ENCODE assay signal across 9 mouse cellular contexts in genomic region chr10:38965075-38965781, GRCm38 (mm10). TPM values are rescaled to one million over a fixed set of nuclear protein-coding genes. Genes with fewer than 3 reads are reported as not detected.
DNase-seq lines count a peak whose midpoint lies in the region; ATAC-seq and TF ChIP-seq lines count a peak whose summit lies in the region.
"Had no signal": no experiment of that assay in that cellular context is flagged by ENCODE, and none has a peak within 500 bp of the region (broad histone marks: within the 10 kb centered on the region; RNA-seq: fewer than 3 reads in every experiment).

Gene Lama4, plus strand, starts transcription at chr10:38965515.

- TF ChIP-seq CTCF in heart, postnatal 0 days (IDR thresholded peaks at IDR 0.05; ENCODE audit: low read depth), result no peak

- H3K27ac ChIP-seq in forebrain, embryonic 15.5 days (replicated peaks), result 0 out of 2 replicates have a peak within 1 kb of the TSS, but pooled peaks have one; percentile 4
- H3K27ac ChIP-seq in heart, postnatal 0 days (ENCODE audit: low read depth), result peak within 1 kb of the TSS; percentile 88

- TF ChIP-seq EP300 in heart, postnatal 0 days (IDR thresholded peaks at IDR 0.05; ENCODE audit: low read depth), result no peak; the same call in 1 of the 2 replicates

- H3K9me3 ChIP-seq in forebrain, embryonic 15.5 days, result no peaks in the 10 kb centered on the region
- H3K9me3 ChIP-seq in heart, postnatal 0 days (replicated peaks; ENCODE audit: control insufficient read depth, low read length), result no peaks in the 10 kb centered on the region
- H3K9me3 ChIP-seq: G1E had no signal

- H3K9ac ChIP-seq in forebrain, embryonic 15.5 days (replicated peaks), result peak within 1 kb of the TSS; percentile 42
- H3K9ac ChIP-seq in heart, postnatal 0 days (replicated peaks; ENCODE audit: low read depth, low read length), result peak within 1 kb of the TSS; percentile 73

- H3K4me1 ChIP-seq in forebrain, embryonic 15.5 days, result peaks cover 10% of the 10 kb centered on the region
- peaks cover 42% of the 10 kb centered on the region for H3K4me1 ChIP-seq in heart, postnatal 0 days (ENCODE audit: control insufficient read depth, insufficient read depth)

- peak; percentile 15 to 52 for DNase-seq in left cerebral cortex, adult 18-20 months (ENCODE audit: low spot score in 2 of 2)
- no peak for DNase-seq in left cerebral cortex, adult 11 months (ENCODE audit: low spot score)
- DNase-seq in heart, postnatal 0 days (ENCODE audit: low spot score), result peak; percentile 90
- peak; percentile 68 to 75 for DNase-seq in kidney, postnatal 25 days
- peak; percentile 73 to 75 for DNase-seq in lung, adult 18-20 months
- peak; percentile 57 for DNase-seq in ovary, postnatal 10 days (ENCODE audit: low spot score)
- DNase-seq in urinary bladder, postnatal 25 days (ENCODE audit: low spot score), result peak; percentile 46

- peak within 1 kb of the TSS; percentile 57 for H3K4me2 ChIP-seq in forebrain, embryonic 15.5 days (replicated peaks)
- H3K4me2 ChIP-seq in heart, postnatal 0 days (ENCODE audit: low read depth, low read length), result peak within 1 kb of the TSS; percentile 66

- peak within 1 kb of the TSS; percentile 39 for H3K4me3 ChIP-seq in forebrain, embryonic 15.5 days
- peak within 1 kb of the TSS; percentile 64 for H3K4me3 ChIP-seq in heart, postnatal 0 days (ENCODE audit: low read depth, low read length)

- no peaks in the 10 kb centered on the region for H3K27me3 ChIP-seq in forebrain, embryonic 15.5 days
- no peaks in the 10 kb centered on the region for H3K27me3 ChIP-seq in heart, postnatal 0 days (ENCODE audit: control insufficient read depth, insufficient read depth, low read length)

- peak; percentile 88 for ATAC-seq in forebrain, embryonic 15.5 days (replicated peaks)
- ATAC-seq in heart, postnatal 0 days (ENCODE audit: insufficient read depth, low read depth), result peak; percentile 89

- 4% methylated on average over 24 of the region's 24 CpGs for WGBS in forebrain, embryonic 15.5 days
- WGBS in heart, postnatal 0 days, result 1% methylated on average over 23 of the region's 24 CpGs

- H3K36me3 ChIP-seq in forebrain, embryonic 15.5 days, result no peaks in the 10 kb centered on the region
- no peaks in the 10 kb centered on the region for H3K36me3 ChIP-seq in heart, postnatal 0 days (replicated peaks; ENCODE audit: control insufficient read depth, insufficient read depth, low read length)
- H3K36me3 ChIP-seq: G1E had no signal

RNA-seq across cellular contexts. Expression of gene Lama4, which starts in this region (rescaled TPM):
- 1 to 10 TPM; 8.6 to 9.5 TPM for total RNA-seq in left cerebral cortex, adult 18-20 months (2021)
- polyA plus RNA-seq in forebrain, embryonic 15.5 days (2015; fragmentation: Nextera tagmentation; extraction: Ambion mirVana), result 13.2 and 14.2 TPM in 2 replicates
- 120 and 124 TPM in 2 replicates for total RNA-seq in heart, postnatal 0 days (2014; rRNA removed; ENCODE audit: low replicate concordance)
- polyA plus RNA-seq in heart, postnatal 0 days (2015; fragmentation: Nextera tagmentation; extraction: Ambion mirVana), result 68.7 and 72.2 TPM in 2 replicates
- polyA plus RNA-seq: G1E had no signal

Comparison
In these comparisons a context has a peak if more than half of its experiments do, and no peak if none do; other contexts are left out.
1. RNA of gene Lama4 (total RNA-seq): 120 to 124 TPM in heart, postnatal 0 days; 8.6 to 9.5 TPM in left cerebral cortex, adult 18-20 months; every median in the first group is over 10 times any median in the second.